Mouse (Mus musculus) frontal cortex, postnatal 10 days (tissue): ENCODE results near the gene A030005L19Rik.
"Not testable (repeated sequence)": the region's sequence is repeated elsewhere in the genome, so short reads cannot be mapped to it uniquely, and the experiment has no call there.

Experiments used
- DNase-seq, 2 experiments: peaks; one replicate each; pipeline ENCODE4 v3.0.0; 2022; ENCODE audit warnings: low spot score in 2 of 2, mixed read lengths in 1 of 2

Gene A030005L19Rik

DNA sequence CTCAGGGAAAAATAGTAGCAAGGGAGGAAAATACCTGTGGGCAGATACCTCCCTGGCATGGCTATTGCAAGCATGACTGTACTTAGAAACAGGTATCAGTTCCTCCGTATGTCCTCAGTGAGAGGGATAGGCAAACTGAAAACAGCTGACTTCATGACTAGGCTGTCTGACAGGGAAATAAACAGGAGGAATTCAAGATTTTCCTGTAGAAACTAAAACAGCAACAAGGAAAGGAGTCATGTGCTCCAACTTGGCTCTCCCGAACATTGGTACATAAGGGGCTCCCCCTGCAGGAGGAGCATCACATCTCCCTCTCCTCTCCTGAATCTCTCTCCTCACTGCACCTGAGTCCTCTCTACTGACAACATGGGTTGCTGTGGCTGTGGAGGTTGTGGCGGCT, at the start of gene A030005L19Rik:
A030005L19Rik (plus strand) TSS at position 301 of the 400 bp plus-strand sequence.
- no peak for DNase-seq

DNA sequence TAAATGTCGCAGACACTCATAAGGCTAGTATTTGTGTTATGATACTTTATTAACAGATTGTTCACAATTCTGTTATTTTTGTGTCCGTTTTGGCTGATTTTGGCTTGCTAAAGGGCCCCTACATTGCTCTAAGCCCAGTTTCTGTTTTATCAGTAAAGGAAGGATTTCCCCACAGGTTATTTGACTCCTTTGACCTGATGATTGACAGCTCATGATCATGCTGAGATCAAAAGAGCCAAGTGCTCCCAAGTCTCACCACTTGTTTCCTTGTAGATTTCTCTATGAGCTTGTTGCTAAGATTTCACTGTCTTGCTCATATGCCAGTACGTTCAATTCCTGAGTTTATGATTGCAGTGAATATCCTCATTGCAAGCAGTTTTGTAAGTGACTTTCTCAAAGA, 42.9 kb upstream of the A030005L19Rik start:
- no peak for DNase-seq

DNA sequence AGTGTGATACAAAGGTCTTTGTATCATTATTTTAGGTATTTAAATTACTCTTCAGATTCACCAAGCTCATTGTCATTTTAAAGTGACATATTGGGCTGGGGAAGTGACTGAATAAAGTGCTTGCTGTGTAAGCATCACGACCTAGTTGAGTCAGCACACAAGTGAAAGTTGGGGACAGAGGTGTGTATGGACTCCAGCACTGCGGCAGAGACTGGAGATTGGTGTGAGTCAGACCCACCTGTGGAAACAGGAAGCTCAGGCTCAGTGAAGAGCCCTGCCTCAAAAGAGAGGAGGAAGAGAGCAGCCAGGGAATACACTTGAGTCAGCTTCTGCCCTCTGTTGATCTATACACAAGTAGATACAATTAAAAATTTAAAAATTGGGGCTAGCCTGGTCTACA, 34.0 kb upstream of the A030005L19Rik start:
- no peak for DNase-seq

DNA sequence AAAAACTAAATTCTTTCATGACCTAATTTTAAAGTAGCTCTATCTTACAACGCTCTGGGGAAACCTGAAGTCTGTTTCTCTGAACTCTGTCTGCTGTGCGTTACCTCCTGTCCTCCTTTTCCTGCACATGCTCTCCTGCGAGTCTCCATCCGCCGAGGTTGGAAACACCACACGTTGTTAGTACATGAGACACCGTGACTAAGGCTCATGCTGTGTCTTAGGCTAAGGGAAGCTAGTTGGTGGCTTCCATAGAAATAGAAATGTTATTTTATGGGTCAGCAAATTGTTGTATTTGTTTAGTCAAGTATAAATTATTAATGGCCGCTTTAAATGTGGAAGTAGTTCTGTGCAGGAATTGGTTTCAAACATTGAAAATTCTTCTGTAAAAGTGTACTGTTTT, 32.9 kb upstream of the A030005L19Rik start:
- no peak for DNase-seq

DNA sequence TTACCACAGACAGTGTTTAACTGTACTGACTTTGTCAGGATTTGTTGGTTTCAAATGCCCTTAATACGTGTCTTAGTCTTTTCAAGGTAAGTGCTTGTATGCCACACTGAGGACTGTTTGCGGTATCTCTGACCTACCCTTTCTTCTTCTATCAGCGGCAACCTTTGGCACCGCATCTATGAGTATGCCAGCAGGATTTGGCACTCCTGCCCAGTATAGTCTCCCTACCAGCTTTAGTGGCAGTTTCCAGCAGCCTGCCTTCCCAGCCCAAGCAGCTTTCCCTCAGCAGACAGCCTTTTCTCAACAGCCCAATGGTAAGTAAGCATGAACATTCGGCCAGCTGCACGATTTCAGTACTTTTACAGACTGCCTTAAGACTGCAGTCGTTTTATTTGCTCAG, 19.9 kb upstream of the A030005L19Rik start:
- no peak for DNase-seq

DNA sequence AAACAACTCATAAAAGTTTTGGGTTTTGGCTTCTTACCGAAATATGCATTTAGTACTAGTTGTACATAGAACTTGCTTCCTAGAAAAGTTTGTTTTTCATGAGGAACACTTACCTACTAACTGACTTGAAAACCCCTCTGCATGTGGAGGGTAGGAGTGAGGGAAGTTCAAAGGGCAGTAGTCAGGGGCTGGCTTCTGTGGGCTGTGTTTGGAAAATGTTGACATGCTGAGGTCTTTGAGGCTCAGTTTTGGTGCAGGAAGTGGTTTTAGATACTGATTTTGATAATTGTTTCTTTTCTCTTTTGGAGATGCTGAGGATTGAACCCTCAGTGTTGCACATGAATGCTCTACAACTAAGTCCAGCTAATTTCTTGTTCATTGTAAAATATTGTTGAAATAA, 12.6 kb upstream of the A030005L19Rik start:
- DNase-seq = no peak

DNA sequence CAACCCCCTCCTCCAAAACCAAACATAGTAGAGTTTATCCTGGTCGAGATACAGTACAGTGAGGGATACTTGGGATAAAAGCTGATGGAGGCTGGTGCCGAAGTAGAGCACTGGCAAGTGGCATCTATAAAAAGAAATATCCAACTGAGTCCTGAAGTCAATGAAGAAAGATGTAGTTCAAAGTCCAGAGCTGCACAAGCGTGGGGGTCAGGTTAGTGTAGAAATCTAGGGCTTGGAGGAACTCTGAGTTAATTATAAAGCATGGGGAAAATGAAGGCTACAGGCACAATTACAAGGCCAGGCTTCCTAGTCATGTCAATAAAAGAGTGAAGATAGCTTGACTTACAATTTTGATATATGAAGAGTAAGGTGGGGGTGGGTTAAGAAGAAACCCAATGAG, 11.9 kb upstream of the A030005L19Rik start:
- no peak for DNase-seq

DNA sequence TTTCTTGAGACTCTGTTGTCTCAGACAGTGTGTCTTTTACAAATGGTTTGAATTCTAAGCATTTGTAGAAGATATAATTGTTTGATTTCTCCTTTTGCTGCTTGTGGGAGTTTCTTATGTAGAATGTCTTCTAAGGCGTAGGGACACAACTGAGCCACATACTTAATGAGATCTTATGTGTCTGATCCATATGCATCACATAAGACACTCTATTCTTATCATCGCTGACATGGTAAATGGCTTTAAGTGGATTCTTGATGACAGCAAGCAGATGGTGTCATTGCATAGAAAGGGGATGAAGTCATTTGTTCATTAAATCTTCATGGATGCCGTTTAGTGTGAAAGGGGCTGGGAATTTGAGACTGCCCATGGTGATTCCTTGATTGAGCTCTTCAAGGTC, 7.2 kb upstream of the A030005L19Rik start:
- DNase-seq = no peak

DNA sequence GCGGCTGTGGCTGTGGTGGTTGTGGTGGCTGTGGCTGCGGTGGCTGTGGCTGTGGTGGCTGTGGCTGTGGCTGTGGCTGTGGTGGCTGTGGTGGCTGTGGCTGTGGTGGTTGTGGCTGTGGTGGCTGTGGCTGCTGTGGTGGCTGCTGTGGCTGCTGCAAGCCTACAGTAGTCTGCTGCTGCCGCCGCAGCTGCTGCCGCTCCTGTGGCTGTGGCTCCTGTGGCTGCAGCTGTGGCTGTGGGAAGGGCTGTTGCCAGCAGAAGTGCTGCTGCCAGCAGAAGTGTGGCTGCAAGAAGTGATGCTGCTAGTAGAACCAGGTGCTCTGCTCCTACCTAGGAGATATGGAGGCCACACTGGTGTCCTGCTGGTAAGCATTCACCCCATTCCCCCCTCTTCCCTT, 309 bp downstream of the A030005L19Rik start:
- not testable (repeated sequence) for DNase-seq

DNA sequence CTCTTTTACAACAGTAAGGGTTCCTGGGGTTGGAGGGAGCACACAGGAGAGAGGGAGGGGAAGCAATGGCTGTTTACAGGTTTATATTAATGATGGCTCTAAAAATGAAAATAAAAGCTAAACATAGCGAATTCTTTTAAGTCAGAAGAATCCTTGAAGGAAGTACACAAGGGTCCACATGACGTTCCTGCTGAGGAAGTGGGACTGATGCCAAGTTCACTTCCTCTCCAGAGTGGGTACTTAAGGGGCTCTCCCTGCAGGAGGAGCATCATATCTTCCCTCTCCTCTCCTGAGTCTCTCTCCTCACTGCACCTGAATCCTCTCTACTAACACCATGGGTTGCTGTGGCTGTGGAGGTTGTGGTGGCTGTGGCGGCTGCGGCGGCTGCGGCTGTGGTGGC, 11.5 kb downstream of the A030005L19Rik start, which contains the start of gene A030014E15Rik:
A030014E15Rik (plus strand) TSS at position 268 of the 400 bp plus-strand sequence.
- no peak for DNase-seq

DNA sequence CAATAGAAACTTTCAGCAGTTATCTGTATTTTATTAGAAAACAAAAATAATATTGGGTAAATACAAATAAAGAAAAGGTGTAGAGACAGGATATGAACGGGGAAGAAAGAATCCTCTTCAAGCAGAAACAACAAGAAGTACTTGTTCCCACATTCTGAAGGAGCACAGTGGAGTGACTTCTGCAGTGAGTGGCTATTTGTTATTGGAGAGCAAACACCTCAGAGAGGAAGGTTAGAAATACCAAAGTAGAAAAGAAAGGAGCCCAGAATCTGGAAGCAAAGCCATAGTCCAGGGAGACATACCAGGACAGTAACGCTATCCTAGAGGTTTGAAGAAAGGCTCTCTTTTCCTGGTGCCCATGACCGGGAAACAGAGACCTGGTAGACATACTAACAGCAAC, 17.4 kb downstream of the A030005L19Rik start:
- DNase-seq = not testable (repeated sequence)

DNA sequence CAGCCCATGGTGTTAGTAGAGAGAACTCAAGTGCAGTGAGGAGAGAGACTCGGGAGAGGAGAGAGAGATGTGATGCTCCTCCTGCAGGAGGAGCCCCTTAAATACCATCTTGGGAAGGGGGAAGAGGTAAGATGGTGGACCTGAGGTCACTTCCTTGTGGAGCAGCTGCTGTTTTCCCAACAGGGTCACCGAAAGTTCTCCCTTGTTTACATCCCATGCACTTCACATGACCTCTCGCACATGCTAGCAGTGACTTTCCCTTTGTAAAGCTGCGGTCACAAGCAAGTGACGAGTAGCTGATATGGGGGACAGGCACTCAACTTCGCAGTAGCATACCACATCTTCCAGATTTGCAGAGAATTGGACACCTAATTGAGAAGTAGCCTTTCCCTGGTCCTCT, 18.2 kb downstream of the A030005L19Rik start, which contains the start of gene Gm6217:
Gm6217 (minus strand) TSS at position 74 of the 400 bp plus-strand sequence.
- not testable (repeated sequence) for DNase-seq

DNA sequence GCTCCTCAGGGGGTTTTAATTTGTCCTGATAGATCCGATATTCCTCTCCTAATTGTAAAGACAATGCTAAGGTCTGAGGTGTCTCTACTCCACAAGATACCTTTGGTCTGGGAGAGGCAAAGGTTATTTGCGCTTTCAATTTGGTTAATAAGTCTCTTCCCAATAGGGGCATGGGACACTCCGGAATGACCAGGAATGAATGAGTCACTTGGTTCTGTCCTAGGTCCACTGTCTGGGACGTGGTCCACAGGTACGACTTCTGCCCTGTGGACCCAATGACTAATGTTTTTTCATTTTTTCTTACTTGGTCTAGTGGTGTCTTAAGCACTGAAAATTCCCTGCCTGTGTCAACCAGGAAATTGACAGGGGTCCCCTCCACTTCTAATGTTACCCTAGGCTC, 25.5 kb downstream of the A030005L19Rik start:
- DNase-seq = no peak

DNA sequence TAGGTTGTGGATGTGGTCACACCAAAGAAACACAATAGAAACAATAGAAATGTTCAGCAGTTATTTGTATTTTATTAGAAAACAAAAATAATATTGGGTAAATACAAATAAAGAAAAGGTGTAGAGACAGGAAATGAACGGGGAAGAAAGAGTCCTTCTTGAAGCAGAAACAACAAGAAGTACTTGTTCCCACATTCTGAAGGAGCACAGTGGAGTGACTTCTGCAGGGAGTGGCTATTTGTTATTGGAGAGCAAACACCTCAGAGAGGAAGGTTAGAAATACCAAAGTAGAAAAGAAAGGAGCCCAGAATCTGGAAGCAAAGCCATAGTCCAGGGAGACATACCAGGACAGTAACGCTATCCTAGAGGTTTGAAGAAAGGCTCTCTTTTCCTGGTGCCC, 29.4 kb downstream of the A030005L19Rik start:
- not testable (repeated sequence) for DNase-seq

DNA sequence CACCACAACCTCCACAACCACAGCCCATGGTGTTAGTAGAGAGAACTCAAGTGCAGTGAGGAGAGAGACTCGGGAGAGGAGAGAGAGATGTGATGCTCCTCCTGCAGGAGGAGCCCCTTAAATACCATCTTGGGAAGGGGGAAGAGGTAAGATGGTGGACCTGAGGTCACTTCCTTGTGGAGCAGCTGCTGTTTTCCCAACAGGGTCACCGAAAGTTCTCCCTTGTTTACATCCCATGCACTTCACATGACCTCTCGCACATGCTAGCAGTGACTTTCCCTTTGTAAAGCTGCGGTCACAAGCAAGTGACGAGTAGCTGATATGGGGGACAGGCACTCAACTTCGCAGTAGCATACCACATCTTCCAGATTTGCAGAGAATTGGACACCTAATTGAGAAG, 30.2 kb downstream of the A030005L19Rik start, which contains the start of gene A030003K21Rik:
A030003K21Rik (minus strand) TSS at position 94 of the 400 bp plus-strand sequence.
- not testable (repeated sequence) for DNase-seq

DNA sequence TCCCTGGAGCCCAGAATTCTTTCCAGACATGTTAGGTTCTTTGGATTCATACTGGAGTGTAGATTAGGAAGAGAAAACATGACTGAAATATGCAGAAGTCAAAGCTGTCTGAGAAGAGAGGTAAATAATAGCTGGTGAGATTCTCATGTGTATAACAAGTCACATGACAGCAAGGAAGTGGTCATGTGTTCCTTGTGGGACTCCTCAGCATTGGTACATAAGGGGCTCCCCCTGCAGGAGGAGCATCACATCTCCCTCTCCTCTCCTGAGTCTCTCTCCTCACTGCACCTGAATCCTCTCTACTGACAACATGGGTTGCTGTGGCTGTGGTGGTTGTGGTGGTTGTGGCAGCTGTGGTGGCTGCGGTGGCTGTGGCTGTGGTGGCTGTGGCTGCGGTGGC, 32.9 kb downstream of the A030005L19Rik start:
- DNase-seq = not testable (repeated sequence)

DNA sequence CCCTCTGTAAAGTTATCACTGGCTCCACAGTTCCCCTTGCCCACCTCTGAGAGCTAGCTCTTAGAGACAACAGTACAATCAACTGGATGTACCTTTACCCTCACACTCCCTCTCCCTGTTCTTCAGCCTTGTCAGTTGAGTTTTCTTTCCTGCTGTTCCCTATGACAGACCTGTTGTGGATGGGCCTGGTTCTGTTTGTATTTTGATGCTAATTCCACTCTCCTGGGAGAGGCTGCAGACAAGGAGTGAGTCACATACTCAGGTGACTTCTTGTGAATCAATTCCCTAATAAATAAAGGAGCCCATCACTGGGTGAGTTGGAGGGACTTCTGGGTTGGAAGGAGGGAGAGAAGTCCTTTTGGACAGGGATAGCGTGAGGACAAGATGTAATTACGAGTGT, 35.5 kb downstream of the A030005L19Rik start:
- no peak for DNase-seq

DNA sequence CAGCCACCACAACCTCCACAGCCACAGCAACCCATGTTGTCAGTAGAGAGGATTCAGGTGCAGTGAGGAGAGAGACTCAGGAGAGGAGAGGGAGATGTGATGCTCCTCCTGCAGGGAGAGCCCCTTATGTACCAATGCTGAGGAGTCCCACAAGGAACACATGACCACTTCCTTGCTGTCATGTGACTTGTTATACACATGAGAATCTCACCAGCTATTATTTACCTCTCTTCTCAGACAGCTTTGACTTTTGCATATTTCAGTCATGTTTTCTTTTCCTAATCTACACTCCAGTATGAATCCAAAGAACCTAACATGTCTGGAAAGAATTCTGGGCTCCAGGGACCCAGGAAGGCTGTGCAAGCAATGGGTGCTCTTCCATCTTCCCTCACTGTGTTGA, 42.8 kb downstream of the A030005L19Rik start, which contains the start of gene Gm7544:
Gm7544 (minus strand) TSS at position 101 of the 400 bp plus-strand sequence.
- DNase-seq = not testable (repeated sequence)

DNA sequence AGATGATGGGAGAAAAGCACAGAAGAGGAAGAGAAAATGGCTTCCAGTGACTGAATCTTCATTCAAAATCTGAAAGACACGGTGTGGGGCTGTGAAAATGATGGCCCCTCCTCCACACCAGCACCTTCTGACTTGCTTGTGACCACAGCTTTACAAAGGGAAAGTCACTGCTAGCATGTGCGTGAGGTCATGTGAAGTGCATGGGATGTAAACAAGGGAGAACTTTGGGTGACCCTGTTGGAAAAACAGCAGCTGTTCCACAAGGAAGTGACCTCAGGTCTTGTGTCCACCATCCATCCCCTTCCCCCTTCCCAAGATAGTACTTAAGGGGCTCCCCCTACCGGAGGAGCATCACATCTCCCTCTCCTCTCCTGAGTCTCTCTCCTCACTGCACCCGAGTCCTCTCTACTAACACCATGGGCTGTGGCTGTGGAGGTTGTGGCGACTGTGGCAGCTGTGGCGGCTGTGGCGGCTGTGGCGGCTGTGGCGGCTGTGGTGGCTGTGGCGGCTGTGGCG, 46.8 kb downstream of the A030005L19Rik start, which contains the start of gene Gm47955:
Gm47955 (plus strand) TSS at position 417 of the 516 bp plus-strand sequence.
- no peak for DNase-seq
